Mouse (Mus musculus) hindbrain, embryonic 11.5 days (tissue): ENCODE results near the gene Coa7. TPM values are rescaled to one million over a fixed set of nuclear protein-coding genes. Genes with fewer than 3 reads are reported as not detected.

Source experiments
- ATAC-seq: fragments of 200-750 bp; cut with Nextera tagmentation; 2 replicates; pipeline ENCODE4 v1.8.0; 2017; ENCODE audit warnings: mild to moderate bottlenecking, moderate TSS enrichment, moderate library complexity; ENCODE audit not compliant: low FRiP score
- DNase-seq: peaks from one replicate; pipeline ENCODE4 v3.0.0-alpha.2; 2015; ENCODE audit warnings: low spot score
- H3K27ac ChIP-seq: fragments of 300-500 bp; sonication (generic); 2 replicates; pipeline ENCODE4 v1.5.1; 2014; ENCODE audit warnings: mild to moderate bottlenecking, low read depth, low read length
- H3K27me3 ChIP-seq: fragments of 300-500 bp; sonication (generic); 2 replicates; pipeline ENCODE4 v1.6.1; 2014; ENCODE audit warnings: mild to moderate bottlenecking, low read length, moderate library complexity, mixed read lengths; ENCODE audit not compliant: control insufficient read depth, insufficient read depth
- H3K36me3 ChIP-seq: fragments of 300-500 bp; sonication (generic); 2 replicates; pipeline ENCODE4 v1.6.1; 2014; ENCODE audit warnings: mild to moderate bottlenecking, low read length, moderate library complexity, mixed read lengths; ENCODE audit not compliant: control insufficient read depth, insufficient read depth
- H3K4me1 ChIP-seq: fragments of 300-500 bp; sonication (generic); replicated peaks from 2 replicates; pipeline ENCODE4 v1.6.1; 2014; ENCODE audit warnings: low read length, mixed read lengths; ENCODE audit not compliant: control insufficient read depth, insufficient read depth
- H3K4me2 ChIP-seq: fragments of 300-500 bp; sonication (generic); replicated peaks from 2 replicates; pipeline ENCODE4 v1.6.1; 2014; ENCODE audit warnings: mild to moderate bottlenecking, low read depth, low read length
- H3K4me3 ChIP-seq: fragments of 300-500 bp; sonication (generic); 2 replicates; pipeline ENCODE4 v1.5.1; 2014; ENCODE audit warnings: low read depth, low read length
- H3K9ac ChIP-seq: fragments of 300-500 bp; sonication (generic); 2 replicates; pipeline ENCODE4 v1.6.1; 2014; ENCODE audit warnings: low read depth, low read length
- H3K9me3 ChIP-seq: fragments of 300-500 bp; sonication (generic); 2 replicates; pipeline ENCODE4 v1.6.1; 2016; ENCODE audit warnings: low read length; ENCODE audit not compliant: control insufficient read depth
- WGBS: fragments of 180-500 bp; shearing (Covaris S2); extraction: QIAGEN DNeasy Blood & Tissue Kit; methylation state at CpG from one replicate; pipeline ENCODE4 v1.1.7; 2014; 5-methylcytosine and 5-hydroxymethylcytosine counted together
- polyA plus RNA-seq: library from polyadenylated mRNA; unstranded; fragments of >200 nt; fragmentation: Nextera tagmentation; extraction: Ambion mirVana; gene quantifications from 2 replicates; pipeline ENCODE4 v1.2.1, GENCODE M21; 2014

Coa7 gene
- polyA plus RNA-seq, 1 experiment from 2014 or later = 42.1 TPM

DNA sequence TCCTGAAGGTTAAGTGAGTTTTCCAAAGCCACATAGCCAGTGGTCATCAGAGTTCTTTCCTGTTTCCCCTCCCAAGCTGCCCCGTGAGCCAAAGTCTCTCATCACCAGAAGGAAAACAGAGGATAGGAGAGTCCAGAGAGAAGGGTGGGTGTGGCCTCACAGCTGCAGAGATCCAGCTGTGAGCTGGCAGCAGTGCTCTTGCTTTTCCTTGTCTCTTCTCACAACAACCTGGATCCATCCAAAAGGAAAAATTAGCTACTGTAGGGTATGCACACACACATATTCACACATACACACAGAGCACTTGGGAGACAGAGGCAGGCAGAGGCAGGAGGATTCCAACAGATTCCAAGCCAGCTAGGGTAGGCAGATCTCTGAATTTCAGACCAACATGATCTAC lies 58.1 kb downstream of the Coa7 start:
- Histone ChIP-seq H3K9me3 (no peaks in the 10 kb centered on the region), H3K4me3 (no peak overlapping the region), H3K4me2 (no peak overlapping the region), H3K27me3 (peaks cover 13% of the 10 kb centered on the region; the same call in 1 of the 2 replicates), H3K36me3 (no peaks in the 10 kb centered on the region), H3K9ac (no peak overlapping the region), H3K27ac (no peak overlapping the region), H3K4me1 (peaks cover 2% of the 10 kb centered on the region; the same call in 1 of the 2 replicates)
- no peak for ATAC-seq
- WGBS = 42% methylated on average over 1 of the region's 1 CpGs
- DNase-seq = no peak

- Histone ChIP-seq H3K9me3 (no peaks in the 10 kb centered on the region), H3K27me3 (peaks cover 13% of the 10 kb centered on the region; the same call in 1 of the 2 replicates), H3K4me1 (peaks cover 2% of the 10 kb centered on the region; the same call in 1 of the 2 replicates), H3K9ac (no peak overlapping the region), H3K4me2 (no peak overlapping the region; the same call in 1 of the 2 replicates), H3K27ac (0 out of 2 replicates have a peak overlapping the region, but pooled peaks have one; percentile 3), H3K36me3 (no peaks in the 10 kb centered on the region), H3K4me3 (no peak overlapping the region)
- DNase-seq = peak; percentile 43
- peak; percentile 45; the same call in 1 of the 2 replicates for ATAC-seq
- 38% methylated on average over 4 of the region's 4 CpGs for WGBS
Observed at GRCm38 (mm10) chr4:108387106-108387505, 59.2 kb downstream of the Coa7 start.

- Histone ChIP-seq H3K4me3 (peak overlapping the region; percentile 1; the same call in 1 of the 2 replicates), H3K27ac (peak overlapping the region; percentile 2; the same call in 1 of the 2 replicates)
Observed at GRCm38 (mm10) chr4:108387681-108388253, 59.8 kb downstream of the Coa7 start.

GRCm38 (mm10) chr4:108388741-108389140 lies 60.8 kb downstream of the Coa7 start:
- DNase-seq (no peak), ATAC-seq (no peak)
- Histone ChIP-seq H3K27me3 (peaks cover 9% of the 10 kb centered on the region; the same call in 1 of the 2 replicates), H3K9ac (no peak overlapping the region), H3K4me3 (no peak overlapping the region), H3K36me3 (no peaks in the 10 kb centered on the region), H3K4me2 (no peak overlapping the region), H3K9me3 (no peaks in the 10 kb centered on the region), H3K4me1 (peaks cover 1% of the 10 kb centered on the region; the same call in 1 of the 2 replicates), H3K27ac (no peak overlapping the region)
- 75% methylated on average over 3 of the region's 3 CpGs for WGBS

More at GRCm38 (mm10) chr4:108387681-108388253, 59.8 kb downstream of the Coa7 start:
- peaks cover 2% of the 10 kb centered on the region; the same call in 1 of the 2 replicates for H3K4me1 ChIP-seq
- H3K9ac ChIP-seq = peak overlapping the region; percentile 40
- ATAC-seq (peak; percentile 78), DNase-seq (peak; percentile 83)
- H3K36me3 ChIP-seq = no peaks in the 10 kb centered on the region
- peaks cover 13% of the 10 kb centered on the region; the same call in 1 of the 2 replicates for H3K27me3 ChIP-seq
- H3K9me3 ChIP-seq = no peaks in the 10 kb centered on the region
- peak overlapping the region; percentile 50 for H3K4me2 ChIP-seq
- 6% methylated on average over 18 of the region's 18 CpGs for WGBS

DNA sequence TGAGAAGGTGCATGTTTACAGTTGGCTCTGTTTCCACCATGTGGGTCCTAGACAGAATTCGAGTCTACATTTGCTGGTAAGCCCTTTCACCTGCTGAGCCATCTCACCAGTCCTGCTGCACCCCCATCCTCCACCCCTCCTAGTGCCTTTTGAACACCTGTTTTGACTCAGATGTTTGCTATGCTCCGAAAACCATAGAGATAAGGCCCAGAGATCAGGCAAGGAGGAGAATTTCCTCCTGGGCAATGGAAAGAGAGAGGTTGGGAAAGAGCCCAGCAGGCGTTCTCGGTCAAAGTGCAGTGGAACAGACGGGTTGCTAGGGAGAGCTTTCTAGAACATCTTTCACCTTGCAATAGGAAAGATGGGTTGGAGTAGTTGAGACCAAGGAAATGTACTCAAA lies 63.2 kb downstream of the Coa7 start:
- ATAC-seq = no peak
- Histone ChIP-seq H3K4me1 (no peaks in the 10 kb centered on the region; the same call in 1 of the 2 replicates), H3K36me3 (no peaks in the 10 kb centered on the region), H3K4me3 (no peak overlapping the region), H3K4me2 (no peak overlapping the region), H3K27me3 (no peaks in the 10 kb centered on the region), H3K9me3 (no peaks in the 10 kb centered on the region), H3K9ac (no peak overlapping the region), H3K27ac (no peak overlapping the region)
- 76% methylated on average over 5 of the region's 5 CpGs for WGBS
- no peak for DNase-seq

Other genes starting within 250 kb of the Coa7 start
- 0.33 and 0.43 TPM in 2 replicates for gene Podn, start 231.7 kb upstream of the Coa7 start, polyA plus RNA-seq
- 207 and 224 TPM in 2 replicates for gene Scp2, start 183.1 kb upstream of the Coa7 start, polyA plus RNA-seq
- 13.1 and 14.7 TPM in 2 replicates for gene Echdc2, start 162.7 kb upstream of the Coa7 start, polyA plus RNA-seq
- gene Zyg11a, start 110.1 kb upstream of the Coa7 start, polyA plus RNA-seq = 0.31 TPM in 1 of 2 replicates, not detected in the other
- 18.6 and 22.2 TPM in 2 replicates for gene Zyg11b, start 27.0 kb upstream of the Coa7 start, polyA plus RNA-seq
- gene Shisal2a, start 55.2 kb downstream of the Coa7 start, polyA plus RNA-seq = 2.0 and 3.2 TPM in 2 replicates
- 47.3 and 52.8 TPM in 2 replicates for gene Gpx7, start 78.8 kb downstream of the Coa7 start, polyA plus RNA-seq
- gene Tut4, start 131.3 kb downstream of the Coa7 start, polyA plus RNA-seq = 65.8 and 105 TPM in 2 replicates